Mouse (Mus musculus): ENCODE measurements around the gene Olfr1274-ps. TPM values are rescaled to one million over a fixed set of nuclear protein-coding genes. Genes with fewer than 3 reads are reported as not detected.

Olfr1274-ps gene
- polyA plus RNA-seq (2014; fragmentation: Illumina TruSeq; extraction: RNeasy Lipid Tissue Mini Kit (QIAGEN cat#74804); ENCODE audit: low read depth, low replicate concordance): not detected

GRCm38 (mm10) chr2:90398633-90399107 is at the start of gene Olfr1274-ps:
Gene Olfr1274-ps, plus strand, starts transcription at chr2:90398683.

Other genes with a start within 250 kb of the Olfr1274-ps start
- not detected for gene Olfr1270, start 245.6 kb upstream of the Olfr1274-ps start, polyA plus RNA-seq (2014; fragmentation: Illumina TruSeq; extraction: RNeasy Lipid Tissue Mini Kit (QIAGEN cat#74804); ENCODE audit: low read depth, low replicate concordance)
- gene Olfr1506, start 174.2 kb upstream of the Olfr1274-ps start, polyA plus RNA-seq (2014; fragmentation: Illumina TruSeq; extraction: RNeasy Lipid Tissue Mini Kit (QIAGEN cat#74804); ENCODE audit: low read depth, low replicate concordance): not detected
- not detected for gene Olfr142, start 141.1 kb upstream of the Olfr1274-ps start, polyA plus RNA-seq (2014; fragmentation: Illumina TruSeq; extraction: RNeasy Lipid Tissue Mini Kit (QIAGEN cat#74804); ENCODE audit: low read depth, low replicate concordance)
- gene Olfr1271, start 127.7 kb upstream of the Olfr1274-ps start, polyA plus RNA-seq (2014; fragmentation: Illumina TruSeq; extraction: RNeasy Lipid Tissue Mini Kit (QIAGEN cat#74804); ENCODE audit: low read depth, low replicate concordance): not detected
- gene Olfr1272, start 105.8 kb upstream of the Olfr1274-ps start, polyA plus RNA-seq (2014; fragmentation: Illumina TruSeq; extraction: RNeasy Lipid Tissue Mini Kit (QIAGEN cat#74804); ENCODE audit: low read depth, low replicate concordance): not detected
- gene Gm13769, start 76.5 kb upstream of the Olfr1274-ps start, polyA plus RNA-seq (2014; fragmentation: Illumina TruSeq; extraction: RNeasy Lipid Tissue Mini Kit (QIAGEN cat#74804); ENCODE audit: low read depth, low replicate concordance): not detected
- gene Ptprj, start 182.0 kb downstream of the Olfr1274-ps start, polyA plus RNA-seq (2014; fragmentation: Illumina TruSeq; extraction: RNeasy Lipid Tissue Mini Kit (QIAGEN cat#74804); ENCODE audit: low read depth, low replicate concordance): 18.4 TPM

Data from liver, adult 10 weeks (tissue).